Mouse (Mus musculus): ENCODE results near the gene Mak.

DNA sequence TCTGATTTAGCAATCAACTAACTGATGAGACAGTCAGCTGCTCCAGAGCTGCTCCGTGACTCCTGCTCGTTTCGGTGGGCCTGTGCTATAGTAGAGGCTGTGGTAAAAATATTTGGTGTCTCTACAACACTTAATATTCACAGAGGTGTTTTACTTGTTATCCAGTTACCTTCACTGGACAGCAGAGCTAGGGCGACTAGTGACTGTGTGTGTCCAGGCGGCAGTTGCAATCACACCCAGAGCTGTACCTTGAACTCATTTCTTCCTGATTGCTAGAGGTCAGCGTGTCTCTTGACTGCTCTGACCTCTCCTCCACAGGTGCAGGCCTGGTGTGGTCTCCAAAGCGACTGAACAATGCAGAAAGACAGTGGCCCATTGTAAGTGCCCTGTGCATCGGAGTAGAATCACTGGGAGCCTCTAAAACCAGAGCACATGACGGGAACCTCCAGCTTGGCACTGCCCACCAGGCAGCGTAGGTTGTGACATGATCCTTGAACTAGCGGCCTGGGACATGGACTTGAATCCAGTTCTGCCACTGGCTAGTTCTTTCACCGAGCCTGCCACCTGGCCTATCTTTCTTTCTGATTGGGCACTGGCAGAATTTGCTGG lies 62.6 kb downstream of the Mak start:
- no peak for TF ChIP-seq POLR2AphosphoS5 (IDR thresholded peaks at IDR 0.05; ENCODE audit: insufficient replicate concordance, low read depth, low read length)
- TF ChIP-seq GATA1 (IDR thresholded peaks at IDR 0.05; ENCODE audit: borderline replicate concordance, low read length), result no peak
- TF ChIP-seq CTCF (IDR thresholded peaks at IDR 0.05; ENCODE audit: low read depth, low read length), result no peak

Data from G1E (cell line).